Mouse (Mus musculus) testis, postnatal 14 days (tissue): ENCODE measurements at regions not wholly inside any gene's neighbourhood (a gene's known extent, or its start where the extent isn't known, plus 50 kb on each side); places are given as distances from the start of the nearest gene placed in this dataset.

Experiments
- DNase-seq: peaks from one replicate; pipeline ENCODE4 v3.0.0; 2021; ENCODE audit warnings: low spot score

GRCm38 (mm10) chr14:33794262-33794661, 129.1 kb upstream of the Gdf10 start:
- DNase-seq = peak; percentile 62

- no peak for DNase-seq
Observed at GRCm38 (mm10) chr14:33797551-33798303, 125.7 kb upstream of the Gdf10 start.

GRCm38 (mm10) chr14:33804321-33804720, 119.1 kb upstream of the Gdf10 start:
- DNase-seq = peak; percentile 46

- DNase-seq = no peak
Observed at GRCm38 (mm10) chr14:33804721-33805120, 118.7 kb upstream of the Gdf10 start.

GRCm38 (mm10) chr14:33807196-33807595, 116.2 kb upstream of the Gdf10 start:
- no peak for DNase-seq

GRCm38 (mm10) chr14:33808593-33809265, 114.7 kb upstream of the Gdf10 start:
- peak; percentile 46 for DNase-seq

- no peak for DNase-seq
Observed at GRCm38 (mm10) chr14:33810584-33810983, 112.8 kb upstream of the Gdf10 start.

- DNase-seq = no peak
Observed at GRCm38 (mm10) chr14:33811241-33811640, 112.1 kb upstream of the Gdf10 start.

GRCm38 (mm10) chr14:33812266-33812665, 111.1 kb upstream of the Gdf10 start:
- no peak for DNase-seq

GRCm38 (mm10) chr14:33812772-33813171, 110.6 kb upstream of the Gdf10 start:
- DNase-seq = no peak

- no peak for DNase-seq
Observed at GRCm38 (mm10) chr14:33813274-33813673, 110.1 kb upstream of the Gdf10 start.

GRCm38 (mm10) chr14:33814107-33814506, 109.3 kb upstream of the Gdf10 start:
- no peak for DNase-seq

GRCm38 (mm10) chr14:33814599-33814998, 108.8 kb upstream of the Gdf10 start:
- DNase-seq = no peak

- DNase-seq = peak; percentile 13
Observed at GRCm38 (mm10) chr14:33820541-33821260, 102.7 kb upstream of the Gdf10 start.

- no peak for DNase-seq
Observed at GRCm38 (mm10) chr14:33821436-33821835, 102.0 kb upstream of the Gdf10 start.

- DNase-seq = no peak
Observed at GRCm38 (mm10) chr14:33824421-33824874, 98.9 kb upstream of the Gdf10 start.

GRCm38 (mm10) chr14:33826003-33826644, 97.3 kb upstream of the Gdf10 start:
- DNase-seq = no peak

- peak; percentile 16 for DNase-seq
Observed at GRCm38 (mm10) chr14:33832650-33833319, 90.6 kb upstream of the Gdf10 start.

- no peak for DNase-seq
Observed at GRCm38 (mm10) chr14:33836341-33836740, 87.0 kb upstream of the Gdf10 start.

GRCm38 (mm10) chr14:33841821-33842220, 81.6 kb upstream of the Gdf10 start:
- DNase-seq = no peak

GRCm38 (mm10) chr14:33853499-33853898, 69.9 kb upstream of the Gdf10 start:
- no peak for DNase-seq

- DNase-seq = no peak
Observed at GRCm38 (mm10) chr14:33854181-33854580, 69.2 kb upstream of the Gdf10 start.
